Mouse (Mus musculus) embryonic facial prominence, embryonic 13.5 days (tissue): Measurements from ENCODE around the gene Shbg. TPM values are rescaled to one million over a fixed set of nuclear protein-coding genes. Genes with fewer than 3 reads are reported as not detected.
A peak's percentile ranks its signal among the peaks of the same experiment; 100 is the strongest.

ENCODE experiments used
- ATAC-seq: fragments of 200-750 bp; cut with Nextera tagmentation; 2 replicates; pipeline ENCODE4 v1.8.0; 2017; ENCODE audit warnings: low read depth; ENCODE audit not compliant: insufficient number of reproducible peaks, insufficient read depth, low FRiP score, low TSS enrichment
- H3K27ac ChIP-seq: fragments of 300-500 bp; sonication (generic); 2 replicates; pipeline ENCODE4 v1.5.1; 2015; ENCODE audit warnings: moderate library complexity, mild to moderate bottlenecking, inconsistent platforms
- H3K27me3 ChIP-seq: fragments of 300-500 bp; sonication (generic); 2 replicates; pipeline ENCODE4 v1.6.1; 2015; ENCODE audit warnings: mild to moderate bottlenecking, inconsistent platforms
- H3K36me3 ChIP-seq: fragments of 300-500 bp; sonication (generic); 2 replicates; pipeline ENCODE4 v1.6.1; 2015; ENCODE audit warnings: mild to moderate bottlenecking, inconsistent platforms
- H3K4me1 ChIP-seq: fragments of 300-500 bp; sonication (generic); 2 replicates; pipeline ENCODE4 v1.6.1; 2015; ENCODE audit warnings: inconsistent platforms
- H3K4me2 ChIP-seq: fragments of 300-500 bp; sonication (generic); 2 replicates; pipeline ENCODE4 v1.6.1; 2015; ENCODE audit warnings: moderate library complexity, mild to moderate bottlenecking, inconsistent platforms
- H3K4me3 ChIP-seq: fragments of 300-500 bp; sonication (generic); 2 replicates; pipeline ENCODE4 v1.5.1; 2015; ENCODE audit warnings: mild to moderate bottlenecking, inconsistent platforms
- H3K9ac ChIP-seq: fragments of 300-500 bp; sonication (generic); 2 replicates; pipeline ENCODE4 v1.6.1; 2015; ENCODE audit warnings: mild to moderate bottlenecking, inconsistent platforms
- H3K9me3 ChIP-seq: fragments of 300-500 bp; sonication (generic); 2 replicates; pipeline ENCODE4 v1.6.1; 2016; ENCODE audit warnings: inconsistent platforms
- WGBS: fragments of 180-500 bp; shearing (Covaris S2); methylation state at CpG from one replicate; pipeline ENCODE4 v1.1.7; 2015; ENCODE audit warnings: mixed read lengths; 5-methylcytosine and 5-hydroxymethylcytosine counted together
- polyA plus RNA-seq: library from polyadenylated mRNA; unstranded; fragments of >200 nt; fragmentation: Nextera tagmentation; extraction: Ambion mirVana; gene quantifications from 2 replicates; pipeline ENCODE4 v1.2.1, GENCODE M21; 2015

Gene Shbg
- polyA plus RNA-seq, 1 experiment from 2014 or later: not detected

DNA sequence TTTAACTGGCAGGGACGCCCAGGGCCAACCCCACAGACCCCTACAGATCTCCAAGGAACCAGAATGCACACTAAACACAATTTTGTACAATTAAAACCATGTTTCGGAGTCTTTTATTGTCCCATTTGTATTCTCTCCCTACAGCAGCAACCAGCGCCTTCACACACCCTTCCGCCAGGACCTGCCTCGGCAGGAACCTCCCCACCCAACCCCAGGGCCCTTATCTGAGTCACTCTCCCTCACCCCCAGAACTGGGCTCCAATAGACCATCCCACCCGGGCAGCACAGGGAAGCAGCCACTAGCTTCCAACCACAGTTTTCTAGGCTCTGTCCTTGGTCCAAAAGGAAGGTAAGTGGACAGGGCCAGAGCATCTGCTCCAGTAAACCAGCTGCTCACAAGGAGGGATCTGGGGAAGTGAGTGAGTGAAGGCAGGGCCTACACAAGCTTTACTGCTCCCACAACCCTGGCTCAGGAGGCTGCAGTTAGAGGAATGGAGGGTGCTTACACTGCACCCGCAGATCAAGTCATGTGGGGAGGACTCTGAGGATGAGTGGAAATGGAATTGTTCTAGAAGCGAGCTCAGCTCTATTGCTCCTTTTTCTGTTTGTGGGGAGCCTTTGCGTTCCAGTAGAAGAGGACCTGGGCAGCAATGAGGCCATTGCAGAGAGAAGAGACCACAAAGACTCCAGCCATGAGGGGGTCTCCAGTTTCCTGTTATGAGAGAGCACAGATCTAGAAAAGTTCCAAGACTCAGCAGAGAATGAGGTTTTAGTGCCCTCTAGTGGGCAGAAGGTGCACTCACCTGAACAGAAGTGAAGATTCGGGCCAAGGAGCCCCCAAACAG is 39.1 kb upstream of the Shbg start:
- H3K4me3 ChIP-seq: no peak overlapping the region
- peaks cover 35% of the 10 kb centered on the region for H3K4me1 ChIP-seq
- no peak for ATAC-seq
- peaks cover 60% of the 10 kb centered on the region for H3K36me3 ChIP-seq
- H3K9ac ChIP-seq: 0 out of 2 replicates have a peak overlapping the region, but pooled peaks have one; percentile 38
- no peaks in the 10 kb centered on the region for H3K9me3 ChIP-seq
- H3K27me3 ChIP-seq: no peaks in the 10 kb centered on the region
- no peak overlapping the region for H3K4me2 ChIP-seq
- peak overlapping the region; percentile 45 for H3K27ac ChIP-seq
- 68% methylated on average over 10 of the region's 10 CpGs for WGBS

DNA sequence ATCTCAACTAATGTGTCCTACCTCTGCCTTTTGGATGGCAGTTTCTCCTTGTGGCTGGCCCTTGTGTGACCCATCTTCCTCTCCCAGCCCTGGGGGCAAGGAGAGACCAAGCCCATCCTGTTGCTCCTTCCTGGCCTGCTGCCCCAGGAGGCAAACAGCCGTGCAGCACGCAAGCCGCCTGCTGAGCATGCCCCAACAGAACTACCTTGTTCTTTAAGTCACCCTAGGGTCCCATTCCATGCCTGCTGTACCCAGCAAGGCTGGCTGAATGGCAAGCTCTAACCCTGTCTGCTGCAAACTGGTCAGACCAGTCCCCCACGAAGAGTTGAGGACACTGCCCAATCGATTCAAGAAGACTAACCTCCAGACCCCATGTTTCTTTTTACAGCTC is 38.4 kb upstream of the Shbg start:
- Histone ChIP-seq H3K4me1 (peaks cover 28% of the 10 kb centered on the region), H3K4me2 (0 out of 2 replicates have a peak overlapping the region, but pooled peaks have one; percentile 32), H3K27ac (0 out of 2 replicates have a peak overlapping the region, but pooled peaks have one; percentile 66), H3K27me3 (no peaks in the 10 kb centered on the region), H3K9ac (peak overlapping the region; percentile 56; the same call in 1 of the 2 replicates), H3K4me3 (no peak overlapping the region), H3K9me3 (no peaks in the 10 kb centered on the region), H3K36me3 (peaks cover 68% of the 10 kb centered on the region)
- WGBS: 50% methylated on average over 5 of the region's 5 CpGs
- ATAC-seq: no peak

DNA sequence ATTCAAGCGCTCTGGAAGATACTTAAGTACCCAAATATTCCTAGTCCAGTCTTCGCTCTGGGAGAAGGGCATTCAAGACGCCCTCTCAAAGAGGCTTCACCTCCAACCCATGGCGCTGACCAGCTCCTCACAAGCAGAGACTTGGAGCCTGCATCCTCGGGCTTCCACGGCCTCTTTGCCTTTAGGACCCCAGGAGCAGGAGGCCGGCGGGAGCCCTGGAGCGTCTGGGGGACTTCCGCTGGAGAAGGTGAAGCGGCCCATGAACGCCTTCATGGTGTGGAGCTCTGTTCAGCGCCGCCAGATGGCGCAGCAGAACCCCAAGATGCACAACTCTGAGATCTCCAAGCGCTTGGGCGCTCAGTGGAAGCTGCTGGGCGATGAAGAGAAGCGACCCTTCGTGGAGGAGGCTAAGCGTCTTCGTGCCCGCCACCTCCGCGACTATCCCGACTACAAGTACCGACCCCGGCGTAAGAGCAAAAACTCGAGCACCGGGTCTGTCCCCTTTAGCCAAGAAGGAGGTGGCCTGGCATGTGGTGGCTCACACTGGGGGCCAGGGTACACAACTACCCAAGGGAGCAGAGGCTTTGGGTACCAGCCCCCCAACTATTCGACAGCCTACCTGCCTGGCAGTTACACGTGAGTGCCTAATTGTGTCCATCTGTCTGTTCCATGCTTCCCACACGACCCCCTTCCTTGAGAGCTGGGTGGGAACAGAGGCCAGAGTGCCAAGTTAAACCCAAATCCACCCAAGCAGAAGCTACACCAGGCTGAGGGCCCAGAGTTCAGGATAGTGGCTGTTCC is 37.8 kb upstream of the Shbg start, which contains the start of gene Sox15:
Sox15 (plus strand) TSS at position 51 of the 801 bp plus-strand sequence.
- H3K4me3 ChIP-seq: 0 out of 2 replicates have a peak within 1 kb of the TSS, but pooled peaks have one; percentile 7
- peak; percentile 69 for ATAC-seq
- H3K9me3 ChIP-seq: no peaks in the 10 kb centered on the region

DNA sequence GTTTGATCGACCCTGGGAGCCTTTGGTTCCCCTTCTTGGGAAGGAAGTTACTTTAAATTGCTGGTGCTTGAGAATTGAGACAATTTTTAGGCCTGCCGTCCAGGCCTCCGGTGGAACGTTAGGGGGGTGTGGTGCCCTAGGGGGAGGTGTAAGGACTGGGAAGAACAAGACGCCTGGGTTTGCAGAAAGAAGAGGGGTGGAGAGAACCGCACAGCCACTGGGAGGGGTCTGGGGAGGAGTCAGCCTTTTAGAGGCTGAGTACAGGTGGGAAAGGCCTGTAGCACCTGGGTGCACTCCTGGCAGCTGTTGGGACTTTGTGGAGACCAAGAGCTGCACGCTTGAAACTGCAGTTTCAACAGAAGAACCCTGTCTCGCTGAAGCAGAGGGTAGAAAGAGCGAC is 37.1 kb upstream of the Shbg start:
- WGBS: 27% methylated on average over 9 of the region's 9 CpGs
- Histone ChIP-seq H3K4me3 (no peak overlapping the region), H3K9me3 (no peaks in the 10 kb centered on the region), H3K36me3 (peaks cover 81% of the 10 kb centered on the region), H3K27me3 (no peaks in the 10 kb centered on the region), H3K4me2 (peak overlapping the region; percentile 32), H3K27ac (peak overlapping the region; percentile 66), H3K4me1 (peaks cover 28% of the 10 kb centered on the region), H3K9ac (no peak overlapping the region)
- ATAC-seq: no peak

More for the DNA sequence above, 37.8 kb upstream of the Shbg start, which contains the start of gene Sox15:
- H3K4me2 ChIP-seq: peak within 1 kb of the TSS; percentile 32
- WGBS: 19% methylated on average over 34 of the region's 34 CpGs
- H3K36me3 ChIP-seq: peaks cover 74% of the 10 kb centered on the region
- peak within 1 kb of the TSS; percentile 56 for H3K9ac ChIP-seq
- H3K27me3 ChIP-seq: no peaks in the 10 kb centered on the region
- peak within 1 kb of the TSS; percentile 66 for H3K27ac ChIP-seq
- H3K4me1 ChIP-seq: peaks cover 28% of the 10 kb centered on the region

DNA sequence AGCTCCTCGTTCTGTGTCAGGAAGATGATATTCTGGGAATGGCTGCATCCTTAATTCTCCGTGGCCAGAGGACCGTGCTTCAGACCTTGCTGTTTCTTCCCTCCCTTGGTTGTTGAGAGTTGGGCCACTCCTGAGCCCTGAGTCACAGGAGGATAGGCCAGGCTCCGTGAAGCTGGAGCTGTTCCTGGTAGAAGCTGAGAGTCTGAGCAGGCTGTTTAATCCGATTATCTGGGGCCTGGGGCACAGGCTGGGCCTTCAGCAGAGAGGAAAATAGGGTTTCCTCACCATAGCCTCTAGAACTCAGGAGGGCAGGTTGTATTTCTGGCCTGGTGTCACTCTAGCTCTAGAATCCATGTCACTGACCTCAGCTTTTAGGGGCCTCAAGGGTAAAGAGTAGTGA is 35.7 kb upstream of the Shbg start:
- no peak overlapping the region; the same call in 1 of the 2 replicates for H3K9ac ChIP-seq
- H3K27me3 ChIP-seq: no peaks in the 10 kb centered on the region
- no peaks in the 10 kb centered on the region for H3K9me3 ChIP-seq
- no peak overlapping the region for H3K4me2 ChIP-seq
- no peak overlapping the region for H3K4me3 ChIP-seq
- H3K27ac ChIP-seq: 0 out of 2 replicates have a peak overlapping the region, but pooled peaks have one; percentile 29
- ATAC-seq: no peak
- peaks cover 28% of the 10 kb centered on the region for H3K4me1 ChIP-seq
- H3K36me3 ChIP-seq: peaks cover 84% of the 10 kb centered on the region
- WGBS: 58% methylated on average over 5 of the region's 5 CpGs

DNA sequence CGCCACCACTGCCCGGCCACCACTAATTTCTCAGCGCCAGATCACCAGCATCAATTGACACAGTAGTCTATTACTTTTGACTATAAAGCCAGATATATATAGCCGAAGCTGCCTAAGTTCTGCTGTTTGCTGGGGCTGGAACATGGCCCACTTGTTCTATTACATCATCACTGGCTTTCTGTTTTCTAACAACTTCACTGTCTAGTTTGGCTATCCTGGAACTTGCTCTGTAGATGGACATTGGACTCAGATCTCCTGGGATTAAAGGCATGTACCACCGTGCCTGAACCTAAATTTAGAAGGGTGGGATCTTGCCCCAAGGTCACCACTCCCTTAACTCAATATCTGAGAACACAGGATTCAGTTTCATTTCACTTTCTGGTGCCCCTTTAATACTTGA is 28.2 kb upstream of the Shbg start:
- Histone ChIP-seq H3K4me3 (no peak overlapping the region), H3K4me1 (no peaks in the 10 kb centered on the region), H3K36me3 (peaks cover 97% of the 10 kb centered on the region), H3K9me3 (no peaks in the 10 kb centered on the region), H3K27ac (no peak overlapping the region), H3K4me2 (no peak overlapping the region), H3K27me3 (no peaks in the 10 kb centered on the region), H3K9ac (no peak overlapping the region)
- WGBS: 89% methylated on average over 5 of the region's 5 CpGs
- no peak for ATAC-seq

DNA sequence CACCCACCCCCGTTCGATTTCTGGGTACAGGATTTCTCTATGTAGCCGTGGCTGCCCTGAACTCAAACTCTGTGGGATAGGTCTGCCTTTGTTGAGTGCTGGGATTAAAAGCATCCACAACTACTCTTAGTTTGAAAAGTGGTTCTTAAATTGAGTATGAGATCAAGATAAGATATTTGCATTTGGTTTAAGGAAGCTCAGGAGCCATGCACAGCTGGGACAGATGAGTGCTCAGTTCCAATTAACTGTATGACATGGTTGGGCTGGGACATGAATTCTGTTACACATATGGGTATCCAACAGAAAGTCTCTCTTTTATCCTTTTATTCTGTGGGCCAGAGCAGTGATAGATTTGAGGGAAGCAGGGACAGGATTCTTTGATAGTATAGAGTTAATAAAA is 17.8 kb upstream of the Shbg start:
- H3K4me1 ChIP-seq: peaks cover 26% of the 10 kb centered on the region
- no peaks in the 10 kb centered on the region for H3K27me3 ChIP-seq
- peak overlapping the region; percentile 81 for H3K4me2 ChIP-seq
- H3K36me3 ChIP-seq: peaks cover 31% of the 10 kb centered on the region
- H3K9ac ChIP-seq: 0 out of 2 replicates have a peak overlapping the region, but pooled peaks have one; percentile 38
- H3K4me3 ChIP-seq: peak overlapping the region; percentile 8; the same call in 1 of the 2 replicates
- no peaks in the 10 kb centered on the region for H3K9me3 ChIP-seq
- 72% methylated on average over 3 of the region's 3 CpGs for WGBS
- ATAC-seq: no peak
- no peak overlapping the region for H3K27ac ChIP-seq

DNA sequence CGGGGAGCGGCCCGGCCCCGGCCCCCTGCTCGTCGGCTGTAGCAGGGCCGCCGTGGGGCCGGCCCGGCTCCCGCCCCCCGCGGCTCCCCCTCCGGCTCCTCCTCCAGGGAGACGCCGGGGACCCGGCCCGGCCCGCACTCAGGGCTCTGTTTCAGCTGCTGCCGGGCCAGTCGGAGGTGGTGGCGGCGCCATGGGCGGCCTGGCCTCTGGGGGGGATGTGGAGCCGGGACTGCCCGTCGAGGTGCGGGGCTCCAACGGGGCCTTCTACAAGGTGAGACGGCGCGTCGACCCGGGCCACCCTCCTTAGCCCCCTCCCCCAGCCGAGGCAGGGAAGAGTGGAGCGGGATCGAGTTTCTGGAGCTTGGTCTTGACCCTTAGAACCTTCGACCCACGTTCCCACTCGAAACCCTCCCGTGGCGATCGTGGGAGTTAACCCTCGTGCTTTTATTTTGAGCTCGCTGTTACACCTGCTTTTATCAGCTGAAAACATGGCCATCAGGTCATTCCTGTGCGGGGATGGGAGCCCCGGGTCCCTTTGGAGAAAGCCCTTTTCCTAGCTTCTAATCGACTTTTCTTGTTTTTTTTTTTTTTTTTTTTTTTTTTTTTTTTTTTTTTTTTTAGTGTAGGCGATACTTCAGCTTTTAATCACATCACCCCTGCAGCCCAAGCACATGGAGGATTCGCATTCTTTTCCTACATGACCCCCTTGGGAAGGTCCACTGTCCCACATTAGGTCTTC is 15.6 kb upstream of the Shbg start:
- H3K4me2 ChIP-seq: peak overlapping the region; percentile 81
- H3K9me3 ChIP-seq: no peaks in the 10 kb centered on the region
- H3K9ac ChIP-seq: peak overlapping the region; percentile 92
- under 1% methylated on average over 37 of the region's 50 CpGs for WGBS
- ATAC-seq: peak; percentile 53
- H3K4me1 ChIP-seq: peaks cover 26% of the 10 kb centered on the region
- peaks cover 14% of the 10 kb centered on the region for H3K36me3 ChIP-seq
- H3K27ac ChIP-seq: peak overlapping the region; percentile 97
- peak overlapping the region; percentile 79 for H3K4me3 ChIP-seq
- no peaks in the 10 kb centered on the region for H3K27me3 ChIP-seq

DNA sequence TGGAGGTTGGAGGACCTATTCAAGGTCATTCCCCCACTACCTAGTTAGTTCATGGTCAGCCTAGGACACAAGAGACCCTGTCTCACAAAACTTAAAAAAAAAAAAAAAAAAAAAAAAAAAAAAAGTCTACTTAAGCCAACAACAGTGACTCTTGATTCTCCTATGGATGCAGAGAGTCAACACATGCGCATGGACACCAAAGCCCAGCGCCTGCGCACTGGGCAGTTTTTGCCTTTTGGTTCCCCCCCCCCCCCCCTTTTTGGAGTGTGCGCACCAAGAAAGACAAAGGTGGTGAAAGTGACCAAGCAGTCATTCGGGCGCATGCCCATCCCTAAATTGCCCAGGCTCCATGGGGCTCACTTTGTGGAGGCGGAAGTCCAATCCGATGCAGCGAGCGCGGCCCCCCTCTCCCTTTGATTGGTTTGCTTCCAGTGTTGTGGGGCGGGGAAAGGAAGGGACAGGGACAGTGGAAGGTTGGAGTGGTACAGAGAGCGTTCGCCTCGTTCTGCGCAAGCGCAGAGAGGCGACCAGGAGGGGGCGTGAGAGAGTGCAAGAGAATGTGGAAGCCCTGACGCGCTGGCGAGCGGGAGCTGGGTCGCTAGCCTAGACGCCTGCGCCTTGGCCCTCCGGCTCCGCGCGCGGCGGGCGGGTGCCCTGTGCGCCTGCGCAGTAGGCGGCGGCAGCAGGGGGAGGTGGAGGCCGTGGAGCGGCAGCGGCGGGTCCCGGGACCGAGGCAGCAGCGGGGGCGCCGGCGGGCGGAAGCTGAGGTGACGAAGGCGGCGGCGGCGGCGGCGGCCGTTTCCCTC is 14.8 kb upstream of the Shbg start, which contains the start of gene Fxr2:
Fxr2 (plus strand) TSS at position 707 of the 806 bp plus-strand sequence.
- peak within 1 kb of the TSS; percentile 92 for H3K9ac ChIP-seq
- peak within 1 kb of the TSS; percentile 79 for H3K4me3 ChIP-seq
- peak within 1 kb of the TSS; percentile 81 for H3K4me2 ChIP-seq
- no peaks in the 10 kb centered on the region for H3K9me3 ChIP-seq
- WGBS: under 1% methylated on average over 51 of the region's 56 CpGs
- H3K36me3 ChIP-seq: peaks cover 7% of the 10 kb centered on the region
- peak within 1 kb of the TSS; percentile 97 for H3K27ac ChIP-seq
- peaks cover 26% of the 10 kb centered on the region for H3K4me1 ChIP-seq
- ATAC-seq: peak; percentile 98
- H3K27me3 ChIP-seq: no peaks in the 10 kb centered on the region

DNA sequence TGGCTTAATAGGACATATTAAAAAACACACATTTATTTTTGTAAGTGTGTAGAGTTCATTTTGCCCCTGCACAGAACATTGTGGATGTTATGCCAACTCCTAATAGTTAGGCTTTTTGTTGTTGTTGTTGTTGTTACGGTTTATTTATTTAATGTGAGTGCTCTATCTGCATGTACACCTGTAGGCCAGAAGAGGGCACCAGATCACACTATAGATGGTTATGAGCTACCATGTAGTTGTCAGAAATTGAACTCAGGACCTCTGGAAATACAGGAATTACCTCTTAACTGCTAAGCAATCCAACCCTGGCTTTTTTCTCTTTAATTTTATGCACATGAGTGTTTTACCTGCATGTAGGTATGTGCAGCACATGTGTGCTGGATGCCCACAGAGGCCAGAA is 12.1 kb upstream of the Shbg start:
- Histone ChIP-seq H3K9ac (no peak overlapping the region), H3K27me3 (no peaks in the 10 kb centered on the region), H3K27ac (no peak overlapping the region), H3K9me3 (no peaks in the 10 kb centered on the region), H3K36me3 (no peaks in the 10 kb centered on the region), H3K4me1 (peaks cover 12% of the 10 kb centered on the region), H3K4me3 (no peak overlapping the region), H3K4me2 (no peak overlapping the region)
- 63% methylated on average over 1 of the region's 1 CpGs for WGBS
- ATAC-seq: no peak
